Mouse (Mus musculus): Measurements from ENCODE around the gene Hist2h2be.
A peak's percentile ranks its signal among the peaks of the same experiment; 100 is the strongest.

The Hist2h2be gene

GRCm38 (mm10) chr3:96262216-96262875 is 41.4 kb downstream of the Hist2h2be start:
- DNase-seq (ENCODE audit: low spot score), result peak; percentile 79

- peak; percentile 97 for DNase-seq (ENCODE audit: low spot score)
Measured at GRCm38 (mm10) chr3:96262979-96263550, 42.1 kb downstream of the Hist2h2be start, which contains the start of gene Hist2h4. Gene Hist2h4, minus strand, starts transcription at chr3:96263311.

GRCm38 (mm10) chr3:96263558-96264403 is 42.9 kb downstream of the Hist2h2be start:
- peak; percentile 57 for DNase-seq (ENCODE audit: low spot score)

GRCm38 (mm10) chr3:96264404-96264949 is 43.6 kb downstream of the Hist2h2be start:
- no peak for DNase-seq (ENCODE audit: low spot score)

GRCm38 (mm10) chr3:96266132-96266710 is 45.3 kb downstream of the Hist2h2be start:
- no peak for DNase-seq (ENCODE audit: low spot score)

- no peak for DNase-seq (ENCODE audit: low spot score)
Measured at GRCm38 (mm10) chr3:96267541-96267940, 46.6 kb downstream of the Hist2h2be start.

- DNase-seq (ENCODE audit: low spot score), result peak; percentile 81
Measured at GRCm38 (mm10) chr3:96268051-96268775, 47.3 kb downstream of the Hist2h2be start, which contains the start of gene Hist2h3b. Gene Hist2h3b, plus strand, starts transcription at chr3:96268654.

GRCm38 (mm10) chr3:96268776-96269378 is 48.0 kb downstream of the Hist2h2be start:
- peak; percentile 63 for DNase-seq (ENCODE audit: low spot score)

- DNase-seq (ENCODE audit: low spot score), result peak; percentile 92
Measured at GRCm38 (mm10) chr3:96269511-96270474, 48.9 kb downstream of the Hist2h2be start, which contains the start of gene Hist2h2bb. Gene Hist2h2bb, plus strand, starts transcription at chr3:96269752.

Data from spleen, adult 12 weeks (tissue).